Mouse (Mus musculus) brain, embryonic 14.5 days (tissue): ENCODE data around the gene Slc31a1.

Source experiments
- CTCF ChIP-seq: fragments of 200-500 bp; IDR thresholded peaks from 2 replicates; pipeline ENCODE4 v1.5.1; 2012; ENCODE audit warnings: inconsistent platforms, mild to moderate bottlenecking, moderate library complexity, borderline replicate concordance; ENCODE audit not compliant: insufficient read depth, insufficient read length; ENCODE audit errors: extremely low read depth
- POLR2A ChIP-seq: fragments of 200-500 bp; IDR thresholded peaks from 2 replicates; pipeline ENCODE4 v1.6.1; 2012; ENCODE audit warnings: mild to moderate bottlenecking, inconsistent platforms, borderline replicate concordance; ENCODE audit not compliant: poor library complexity, insufficient read depth, insufficient read length, severe bottlenecking; ENCODE audit errors: extremely low read depth

GRCm38 (mm10) chr4:62437871-62438270 lies 77.3 kb downstream of the Slc31a1 start:
- TF ChIP-seq CTCF (no peak), POLR2A (no peak)
